Mouse (Mus musculus): ENCODE measurements around the gene Gm17577. TPM values are rescaled to one million over a fixed set of nuclear protein-coding genes. Genes with fewer than 3 reads are reported as not detected.
"Not testable (repeated sequence)": the region's sequence is repeated elsewhere in the genome, so short reads cannot be mapped to it uniquely, and the experiment has no call there.

The Gm17577 gene
- polyA plus RNA-seq (2012; rRNA removed) (not detected in 2 replicates), polyA plus RNA-seq (2014; fragmentation: Nextera tagmentation; extraction: Ambion mirVana) (not detected in 2 replicates)

- not testable (repeated sequence) for H3K4me2 ChIP-seq (replicated peaks; ENCODE audit: low read depth, low read length, severe bottlenecking); H3K4me3 ChIP-seq (replicated peaks; ENCODE audit: low read length); H3K27me3 ChIP-seq (ENCODE audit: control insufficient read depth, insufficient read depth, low read length); H3K27ac ChIP-seq (replicated peaks; ENCODE audit: low read depth, low read length); DNase-seq (ENCODE audit: low spot score); H3K36me3 ChIP-seq (ENCODE audit: control insufficient read depth, insufficient read depth, low read length); H3K9ac ChIP-seq (ENCODE audit: low read depth, low read length, severe bottlenecking); ATAC-seq (ENCODE audit: low FRiP score, low read depth); H3K4me1 ChIP-seq (ENCODE audit: control insufficient read depth, insufficient read depth, low read length); H3K9me3 ChIP-seq (ENCODE audit: control insufficient read depth, low read length)
- WGBS: no CpG with 5 or more reads among the region's 3 CpGs
Measured at GRCm38 (mm10) chrX:123246807-123247206, at the start of gene Gm17577. Gm17577 (minus strand) TSS chrX:123246907.

- not testable (repeated sequence) for H3K9me3 ChIP-seq (ENCODE audit: control insufficient read depth, low read length); ATAC-seq (ENCODE audit: low FRiP score, low read depth); H3K4me1 ChIP-seq (ENCODE audit: control insufficient read depth, insufficient read depth, low read length); H3K4me3 ChIP-seq (replicated peaks; ENCODE audit: low read length); H3K9ac ChIP-seq (ENCODE audit: low read depth, low read length, severe bottlenecking); H3K36me3 ChIP-seq (ENCODE audit: control insufficient read depth, insufficient read depth, low read length); H3K27me3 ChIP-seq (ENCODE audit: control insufficient read depth, insufficient read depth, low read length); H3K27ac ChIP-seq (replicated peaks; ENCODE audit: low read depth, low read length); H3K4me2 ChIP-seq (replicated peaks; ENCODE audit: low read depth, low read length, severe bottlenecking); DNase-seq (ENCODE audit: low spot score)
- WGBS: no CpG with 5 or more reads among the region's 1 CpGs
Measured at GRCm38 (mm10) chrX:123222381-123222780, 24.3 kb downstream of the Gm17577 start, which contains the start of gene Srsx. Srsx (minus strand) TSS chrX:123222481.

Other genes with a start within 250 kb of the Gm17577 start
- not detected in 2 replicates for gene Gm17521, start 217.2 kb downstream of the Gm17577 start, polyA plus RNA-seq (2012; rRNA removed)
- not detected in 2 replicates for gene Gm17521, start 217.2 kb downstream of the Gm17577 start, polyA plus RNA-seq (2014; fragmentation: Nextera tagmentation; extraction: Ambion mirVana)
- 13.9 and 20.5 TPM in 2 replicates for gene Cldn34c1, start 143.4 kb downstream of the Gm17577 start, polyA plus RNA-seq (2012; rRNA removed)
- 16.0 and 17.6 TPM in 2 replicates for gene Cldn34c1, start 143.4 kb downstream of the Gm17577 start, polyA plus RNA-seq (2014; fragmentation: Nextera tagmentation; extraction: Ambion mirVana)
- not detected in 2 replicates for gene Srsx, start 24.4 kb downstream of the Gm17577 start, polyA plus RNA-seq (2012; rRNA removed)
- gene Srsx, start 24.4 kb downstream of the Gm17577 start, polyA plus RNA-seq (2014; fragmentation: Nextera tagmentation; extraction: Ambion mirVana): not detected in 2 replicates